Mouse (Mus musculus): ENCODE data around the gene Gm45618. TPM values are rescaled to one million over a fixed set of nuclear protein-coding genes. Genes with fewer than 3 reads are reported as not detected.
"Not testable (repeated sequence)": the region's sequence is repeated elsewhere in the genome, so short reads cannot be mapped to it uniquely, and the experiment has no call there.

Gm45618 gene
- not detected in 2 replicates for polyA plus RNA-seq (2015; fragmentation: Nextera tagmentation; extraction: Ambion mirVana)

DNA sequence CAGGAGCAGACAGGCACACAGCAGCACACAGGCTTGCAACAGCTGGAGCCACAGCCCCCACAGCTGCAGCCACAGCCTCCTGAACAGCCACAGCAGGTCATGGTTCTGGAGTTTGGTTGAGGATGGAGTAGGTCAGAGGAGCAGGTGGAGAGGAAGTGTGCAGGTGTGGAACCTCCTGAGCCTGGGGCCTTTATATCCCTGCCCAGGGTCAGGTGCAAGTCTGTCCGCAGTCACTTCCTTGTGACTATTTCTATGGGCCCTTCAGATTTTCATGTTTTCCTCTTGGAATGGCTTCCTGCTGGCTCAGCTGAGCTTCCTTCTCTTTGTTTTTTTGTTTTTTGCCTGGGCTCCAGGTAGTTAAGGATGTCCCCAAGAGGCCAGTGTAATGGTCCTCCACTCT is at the start of gene Gm45618:
Gene Gm45618, minus strand, starts transcription at position 101 of the 400 bp plus-strand sequence.
- not testable (repeated sequence) for H3K27me3 ChIP-seq (replicated peaks); H3K9ac ChIP-seq; H3K27ac ChIP-seq; ATAC-seq (ENCODE audit: insufficient read depth, low FRiP score, low read depth); H3K9me3 ChIP-seq; H3K36me3 ChIP-seq; H3K4me3 ChIP-seq (replicated peaks); H3K4me2 ChIP-seq; H3K4me1 ChIP-seq
- WGBS: 61% methylated on average over 1 of the region's 1 CpGs

- no peak for ATAC-seq (ENCODE audit: insufficient read depth, low FRiP score, low read depth)
- H3K9me3 ChIP-seq: no peaks in the 10 kb centered on the region
- no peak overlapping the region for H3K27ac ChIP-seq
- no peak overlapping the region for H3K4me3 ChIP-seq (replicated peaks)
- H3K4me1 ChIP-seq: no peaks in the 10 kb centered on the region
- H3K4me2 ChIP-seq: no peak overlapping the region
- H3K36me3 ChIP-seq: no peaks in the 10 kb centered on the region
- no peak overlapping the region for H3K9ac ChIP-seq
- 49% methylated on average over 3 of the region's 3 CpGs for WGBS
- no peaks in the 10 kb centered on the region for H3K27me3 ChIP-seq (replicated peaks)
Observed at GRCm38 (mm10) chr7:142169836-142170235, 49.3 kb upstream of the Gm45618 start.

- not testable (repeated sequence) for H3K9me3 ChIP-seq; H3K27ac ChIP-seq; H3K27me3 ChIP-seq (replicated peaks); H3K36me3 ChIP-seq; H3K4me3 ChIP-seq (replicated peaks); H3K4me1 ChIP-seq; ATAC-seq (ENCODE audit: insufficient read depth, low FRiP score, low read depth); H3K9ac ChIP-seq; H3K4me2 ChIP-seq
Observed at GRCm38 (mm10) chr7:142165639-142166038, 45.1 kb upstream of the Gm45618 start, which contains the start of gene Gm4553. Gm4553 (minus strand) TSS chr7:142165739.

DNA sequence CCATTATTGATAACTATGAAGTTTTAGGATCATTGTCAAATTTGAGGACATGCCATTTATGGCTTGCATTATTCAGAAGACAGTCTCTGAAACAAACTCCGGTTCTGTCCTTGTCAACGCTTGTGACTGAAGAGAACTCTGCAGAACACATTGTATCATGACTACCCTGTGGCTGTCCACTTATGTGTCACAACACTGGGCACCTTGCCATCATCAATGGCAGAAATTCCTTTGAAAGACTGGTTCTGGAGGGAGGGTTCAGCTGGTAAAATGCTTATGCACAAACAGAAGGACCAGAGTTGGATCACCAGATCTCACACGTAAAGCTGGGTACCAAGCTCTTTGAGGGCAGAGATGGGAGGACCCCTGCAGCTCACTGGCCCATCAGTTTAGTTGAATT is 38.8 kb upstream of the Gm45618 start:
- whole genome bisulfite sequencing: 89% methylated on average over 3 of the region's 3 CpGs
- Histone ChIP-seq H3K9me3 (no peaks in the 10 kb centered on the region), H3K4me2 (no peak overlapping the region), H3K9ac (no peak overlapping the region), H3K27me3 (replicated peaks) (no peaks in the 10 kb centered on the region), H3K4me3 (replicated peaks) (no peak overlapping the region), H3K4me1 (no peaks in the 10 kb centered on the region), H3K36me3 (no peaks in the 10 kb centered on the region), H3K27ac (no peak overlapping the region)
- ATAC-seq (ENCODE audit: insufficient read depth, low FRiP score, low read depth): no peak

GRCm38 (mm10) chr7:142157013-142157412 is 36.5 kb upstream of the Gm45618 start, which contains the start of gene Gm29735:
Gm29735 (minus strand) TSS chr7:142157113.
- H3K4me2 ChIP-seq; H3K4me1 ChIP-seq; ATAC-seq (ENCODE audit: insufficient read depth, low FRiP score, low read depth); H3K9ac ChIP-seq; H3K4me3 ChIP-seq (replicated peaks); H3K9me3 ChIP-seq; H3K27me3 ChIP-seq (replicated peaks); H3K27ac ChIP-seq; H3K36me3 ChIP-seq: not testable (repeated sequence)
- WGBS: 39% methylated on average over 2 of the region's 2 CpGs

DNA sequence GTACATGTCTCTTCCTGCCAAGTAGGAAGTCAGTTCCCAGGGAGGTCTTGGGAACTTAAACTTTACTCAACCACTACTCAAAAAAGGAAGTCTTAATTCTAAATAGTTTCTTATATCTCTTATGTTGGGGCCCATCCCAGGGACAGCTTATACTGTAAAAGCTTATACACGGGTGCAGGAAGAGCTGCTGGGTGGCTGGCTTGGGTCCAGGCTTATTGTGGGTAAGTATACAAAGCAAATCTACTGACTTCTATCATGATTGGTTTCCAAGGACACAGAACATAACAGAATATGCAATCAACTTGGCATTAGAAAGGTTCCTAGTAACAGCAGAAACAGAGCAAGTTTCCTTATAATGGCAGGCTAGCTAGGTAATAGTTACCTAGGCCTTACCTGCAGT is 34.8 kb upstream of the Gm45618 start:
- ATAC-seq (ENCODE audit: insufficient read depth, low FRiP score, low read depth): no peak
- no peaks in the 10 kb centered on the region for H3K9me3 ChIP-seq
- no peaks in the 10 kb centered on the region for H3K27me3 ChIP-seq (replicated peaks)
- no peaks in the 10 kb centered on the region for H3K36me3 ChIP-seq
- H3K4me3 ChIP-seq (replicated peaks): no peak overlapping the region
- no peak overlapping the region for H3K4me2 ChIP-seq
- H3K4me1 ChIP-seq: no peaks in the 10 kb centered on the region
- H3K27ac ChIP-seq: no peak overlapping the region
- H3K9ac ChIP-seq: no peak overlapping the region
- 43% methylated on average over 1 of the region's 1 CpGs for WGBS

- Histone ChIP-seq H3K4me1 (no peaks in the 10 kb centered on the region), H3K36me3 (no peaks in the 10 kb centered on the region), H3K4me3 (replicated peaks) (no peak overlapping the region), H3K9ac (no peak overlapping the region), H3K9me3 (no peaks in the 10 kb centered on the region), H3K27me3 (replicated peaks) (no peaks in the 10 kb centered on the region), H3K27ac (no peak overlapping the region), H3K4me2 (no peak overlapping the region)
- WGBS: 82% methylated on average over 4 of the region's 4 CpGs
- no peak for ATAC-seq (ENCODE audit: insufficient read depth, low FRiP score, low read depth)
Observed at GRCm38 (mm10) chr7:142152191-142152590, 31.7 kb upstream of the Gm45618 start.

DNA sequence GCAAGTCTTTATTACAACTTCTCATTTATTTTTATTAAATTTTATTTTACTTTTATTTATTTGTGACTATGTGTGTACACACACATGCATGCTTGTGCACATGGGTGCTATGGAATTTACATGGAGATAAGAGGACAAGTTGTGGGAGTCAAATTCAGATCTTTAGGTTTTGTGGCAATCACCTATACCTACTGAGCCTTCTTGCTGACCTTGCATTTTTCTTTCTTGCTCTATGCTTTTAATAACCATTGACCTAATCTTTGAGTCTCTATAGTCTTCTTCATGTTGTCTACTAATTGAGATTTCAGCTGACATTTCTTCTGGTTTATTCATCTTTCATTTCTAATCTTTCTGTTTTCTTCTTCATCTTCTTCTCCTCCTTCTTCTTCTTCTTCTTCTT is 28.1 kb upstream of the Gm45618 start:
- no peak overlapping the region for H3K4me2 ChIP-seq
- ATAC-seq (ENCODE audit: insufficient read depth, low FRiP score, low read depth): no peak
- no peaks in the 10 kb centered on the region for H3K27me3 ChIP-seq (replicated peaks)
- H3K9me3 ChIP-seq: no peaks in the 10 kb centered on the region
- H3K9ac ChIP-seq: no peak overlapping the region
- H3K4me3 ChIP-seq (replicated peaks): no peak overlapping the region
- H3K36me3 ChIP-seq: no peaks in the 10 kb centered on the region
- H3K27ac ChIP-seq: no peak overlapping the region
- no peaks in the 10 kb centered on the region for H3K4me1 ChIP-seq

- Histone ChIP-seq H3K27me3 (replicated peaks) (no peaks in the 10 kb centered on the region), H3K27ac (no peak overlapping the region), H3K4me1 (no peaks in the 10 kb centered on the region), H3K9me3 (no peaks in the 10 kb centered on the region), H3K36me3 (no peaks in the 10 kb centered on the region), H3K9ac (no peak overlapping the region), H3K4me2 (no peak overlapping the region), H3K4me3 (replicated peaks) (no peak overlapping the region)
- ATAC-seq (ENCODE audit: insufficient read depth, low FRiP score, low read depth): no peak
- WGBS: 3% methylated on average over 1 of the region's 1 CpGs
Observed at GRCm38 (mm10) chr7:142146033-142146432, 25.5 kb upstream of the Gm45618 start.

DNA sequence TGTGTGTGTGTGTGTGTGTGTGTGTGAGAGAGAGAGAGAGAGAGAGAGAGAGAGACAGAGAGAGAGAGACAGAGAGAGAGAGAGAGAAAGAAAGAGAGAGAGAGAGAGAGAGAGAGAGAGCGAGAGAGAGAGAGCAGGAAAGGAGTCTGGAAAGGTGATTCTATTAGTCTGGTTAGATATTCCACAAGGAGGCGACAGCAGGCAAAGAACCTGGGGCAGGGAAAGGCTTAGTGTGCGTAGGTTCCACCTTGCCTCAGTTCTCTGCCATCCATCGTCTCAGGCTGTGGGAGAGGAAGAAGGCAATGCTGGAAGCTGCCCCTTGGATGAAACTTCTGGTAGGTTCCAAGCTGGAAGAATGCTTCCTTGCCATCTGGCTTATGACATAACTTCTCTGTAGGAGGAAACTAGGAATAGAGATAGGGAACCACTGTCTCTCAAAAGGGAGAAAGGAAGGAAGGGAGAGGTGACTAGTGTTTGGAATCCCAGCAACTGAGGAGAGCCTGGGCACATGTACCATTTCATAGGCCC is 24.9 kb upstream of the Gm45618 start:
- no peak overlapping the region for H3K9ac ChIP-seq
- no peaks in the 10 kb centered on the region for H3K27me3 ChIP-seq (replicated peaks)
- H3K9me3 ChIP-seq: no peaks in the 10 kb centered on the region
- no peaks in the 10 kb centered on the region for H3K36me3 ChIP-seq
- no peak overlapping the region for H3K4me3 ChIP-seq (replicated peaks)
- 34% methylated on average over 4 of the region's 4 CpGs for WGBS
- no peak overlapping the region for H3K27ac ChIP-seq
- no peaks in the 10 kb centered on the region for H3K4me1 ChIP-seq
- no peak for ATAC-seq (ENCODE audit: insufficient read depth, low FRiP score, low read depth)
- H3K4me2 ChIP-seq: no peak overlapping the region

DNA sequence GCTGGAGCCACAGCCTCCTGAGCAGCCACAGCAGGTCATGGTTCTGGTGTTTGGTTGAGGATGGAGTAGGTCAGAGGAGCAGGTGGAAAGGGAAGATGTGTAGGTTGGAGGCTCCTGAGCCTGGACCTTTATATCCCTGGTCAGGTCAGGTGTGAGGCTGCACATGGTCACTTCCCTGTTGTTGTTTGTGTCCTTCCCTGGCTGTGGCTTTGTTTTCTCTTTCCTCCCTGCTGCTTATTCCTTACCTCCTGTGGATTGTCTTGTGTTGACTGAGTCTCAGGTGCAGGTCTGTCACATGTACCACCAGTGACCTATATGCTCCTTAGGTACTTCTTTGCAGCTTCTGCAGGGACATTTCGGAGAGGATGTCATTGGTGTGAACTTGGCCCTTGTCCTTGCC is 24.0 kb upstream of the Gm45618 start, which contains the start of gene Gm45337:
Gene Gm45337, minus strand, starts transcription at position 101 of the 400 bp plus-strand sequence.
- H3K4me1 ChIP-seq: no peaks in the 10 kb centered on the region
- no peak within 1 kb of the TSS for H3K27ac ChIP-seq
- H3K36me3 ChIP-seq: no peaks in the 10 kb centered on the region
- no peak within 1 kb of the TSS for H3K4me2 ChIP-seq
- H3K9me3 ChIP-seq: no peaks in the 10 kb centered on the region
- H3K4me3 ChIP-seq (replicated peaks): no peak within 1 kb of the TSS
- ATAC-seq (ENCODE audit: insufficient read depth, low FRiP score, low read depth): no peak
- no peak within 1 kb of the TSS for H3K9ac ChIP-seq
- H3K27me3 ChIP-seq (replicated peaks): no peaks in the 10 kb centered on the region
- WGBS: 67% methylated on average over 1 of the region's 1 CpGs

DNA sequence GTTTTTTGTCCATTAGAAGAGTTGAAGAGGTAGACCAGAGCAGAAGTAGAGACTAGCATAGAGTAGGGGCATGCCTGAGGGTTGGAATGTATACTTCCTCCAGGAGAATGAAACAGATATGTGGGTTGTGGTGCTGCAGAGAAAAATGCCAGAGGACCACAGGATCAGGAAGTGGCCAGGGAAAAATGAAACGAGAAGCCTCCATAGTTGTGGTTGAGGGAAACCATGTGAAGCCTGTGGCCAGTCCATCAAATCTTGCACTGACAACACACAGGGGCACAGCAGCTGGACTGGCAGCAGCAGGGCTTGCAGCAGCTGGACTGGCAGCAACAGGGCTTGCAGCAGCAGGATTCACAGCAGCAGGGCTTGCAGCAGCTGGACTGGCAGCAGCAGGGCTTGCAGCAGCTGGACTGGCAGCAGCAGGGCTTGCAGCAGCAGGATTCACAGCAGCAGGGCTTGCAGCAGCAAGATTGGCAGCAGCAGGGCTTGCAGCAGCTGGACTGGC is 23.0 kb upstream of the Gm45618 start:
- ATAC-seq (ENCODE audit: insufficient read depth, low FRiP score, low read depth); H3K4me3 ChIP-seq (replicated peaks); H3K9me3 ChIP-seq; H3K4me1 ChIP-seq; H3K9ac ChIP-seq; H3K4me2 ChIP-seq; H3K27me3 ChIP-seq (replicated peaks); H3K36me3 ChIP-seq; H3K27ac ChIP-seq: not testable (repeated sequence)
- 41% methylated on average over 1 of the region's 1 CpGs for WGBS

GRCm38 (mm10) chr7:142140696-142141095 is 20.2 kb upstream of the Gm45618 start:
- no peak overlapping the region for H3K4me2 ChIP-seq
- WGBS: 30% methylated on average over 1 of the region's 1 CpGs
- no peak overlapping the region for H3K27ac ChIP-seq
- no peak overlapping the region for H3K9ac ChIP-seq
- no peaks in the 10 kb centered on the region for H3K27me3 ChIP-seq (replicated peaks)
- no peak overlapping the region for H3K4me3 ChIP-seq (replicated peaks)
- no peaks in the 10 kb centered on the region for H3K9me3 ChIP-seq
- H3K36me3 ChIP-seq: no peaks in the 10 kb centered on the region
- no peak for ATAC-seq (ENCODE audit: insufficient read depth, low FRiP score, low read depth)
- H3K4me1 ChIP-seq: no peaks in the 10 kb centered on the region
